Mouse (Mus musculus): ENCODE measurements around the gene Pla2g4e. TPM values are rescaled to one million over a fixed set of nuclear protein-coding genes. Genes with fewer than 3 reads are reported as not detected.

The Pla2g4e gene
- polyA plus RNA-seq, 1 experiment from 2014 or later: not detected

DNA sequence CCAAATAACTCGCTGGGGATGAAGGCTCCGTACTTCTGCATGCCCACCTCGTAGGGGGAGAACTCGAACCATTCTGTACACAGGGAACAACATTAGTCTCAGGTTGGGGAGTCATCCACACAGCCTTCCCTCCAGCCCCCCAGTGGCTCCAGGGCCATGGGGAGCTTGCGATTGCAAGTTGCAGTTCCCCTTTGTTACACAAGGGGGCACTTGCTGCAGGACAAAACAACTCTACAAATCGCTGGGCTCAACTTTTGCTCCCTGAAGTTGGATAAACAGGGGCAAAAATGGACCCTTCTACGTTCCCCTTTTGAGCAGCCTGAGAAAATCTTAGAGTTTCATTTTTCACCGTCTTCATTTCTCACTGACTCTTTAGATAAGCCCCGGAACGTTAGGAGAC is 71.4 kb downstream of the Pla2g4e start:
- no peak overlapping the region for H3K4me3 ChIP-seq (ENCODE audit: low read depth, low read length)
- ATAC-seq (ENCODE audit: insufficient read depth) (no peak), DNase-seq (peak; percentile 80)
- H3K9ac ChIP-seq: no peak overlapping the region
- no peak overlapping the region for H3K27ac ChIP-seq (ENCODE audit: low read depth)
- H3K4me1 ChIP-seq (ENCODE audit: insufficient read depth): no peaks in the 10 kb centered on the region
- H3K9me3 ChIP-seq (ENCODE audit: low read depth, low read length): no peaks in the 10 kb centered on the region
- H3K36me3 ChIP-seq (ENCODE audit: insufficient read depth): no peaks in the 10 kb centered on the region
- H3K27me3 ChIP-seq (ENCODE audit: insufficient read depth, low read length): no peaks in the 10 kb centered on the region
- H3K4me2 ChIP-seq: peak overlapping the region; percentile 20; the same call in 1 of the 2 replicates
- 12% methylated on average over 10 of the region's 10 CpGs for WGBS
- TF ChIP-seq CTCF (IDR thresholded peaks at IDR 0.05; ENCODE audit: low read depth): peak; percentile 90

- Histone ChIP-seq H3K4me1 (ENCODE audit: insufficient read depth) (no peaks in the 10 kb centered on the region), H3K27me3 (ENCODE audit: insufficient read depth, low read length) (no peaks in the 10 kb centered on the region), H3K27ac (ENCODE audit: low read depth) (no peak overlapping the region), H3K4me3 (ENCODE audit: low read depth, low read length) (no peak overlapping the region), H3K4me2 (no peak overlapping the region), H3K9ac (no peak overlapping the region), H3K9me3 (ENCODE audit: low read depth, low read length) (no peaks in the 10 kb centered on the region), H3K36me3 (ENCODE audit: insufficient read depth) (no peaks in the 10 kb centered on the region)
- 82% methylated on average over 7 of the region's 7 CpGs for WGBS
- DNase-seq (no peak), ATAC-seq (ENCODE audit: insufficient read depth) (no peak)
- no peak for TF ChIP-seq CTCF (IDR thresholded peaks at IDR 0.05; ENCODE audit: low read depth)
Observed at GRCm38 (mm10) chr2:120171362-120171761, 73.8 kb downstream of the Pla2g4e start.

- no peak for ATAC-seq (ENCODE audit: insufficient read depth)
- WGBS: 43% methylated on average over 1 of the region's 1 CpGs
- Histone ChIP-seq H3K4me2 (no peak overlapping the region), H3K36me3 (ENCODE audit: insufficient read depth) (no peaks in the 10 kb centered on the region), H3K27ac (ENCODE audit: low read depth) (no peak overlapping the region), H3K4me3 (ENCODE audit: low read depth, low read length) (no peak overlapping the region), H3K9ac (no peak overlapping the region), H3K27me3 (ENCODE audit: insufficient read depth, low read length) (no peaks in the 10 kb centered on the region), H3K4me1 (ENCODE audit: insufficient read depth) (no peaks in the 10 kb centered on the region), H3K9me3 (ENCODE audit: low read depth, low read length) (no peaks in the 10 kb centered on the region)
- peak; percentile 62 for TF ChIP-seq CTCF (IDR thresholded peaks at IDR 0.05; ENCODE audit: low read depth)
- peak; percentile 82 for DNase-seq
Observed at GRCm38 (mm10) chr2:120170726-120171125, 74.4 kb downstream of the Pla2g4e start.

DNA sequence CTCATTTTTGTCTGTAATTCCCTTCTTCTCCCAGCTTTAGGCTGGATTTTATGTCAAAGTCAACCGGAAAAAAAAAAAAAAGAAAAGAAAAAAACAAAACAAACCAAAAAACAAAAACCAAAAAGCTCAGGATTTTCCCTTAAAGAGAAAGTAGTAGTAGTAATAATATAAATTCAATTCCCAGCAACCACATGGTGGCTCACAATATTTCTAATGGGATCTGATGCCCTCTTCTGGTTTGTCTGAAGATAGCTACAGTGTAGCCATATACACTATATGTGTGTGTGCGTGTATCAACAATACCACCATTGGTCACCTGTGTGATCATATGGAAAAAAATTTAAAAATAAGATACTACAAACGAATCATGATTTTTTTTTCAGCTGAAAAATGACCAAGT is 75.8 kb downstream of the Pla2g4e start:
- no peaks in the 10 kb centered on the region for H3K27me3 ChIP-seq (ENCODE audit: insufficient read depth, low read length)
- no peak overlapping the region for H3K4me3 ChIP-seq (ENCODE audit: low read depth, low read length)
- H3K9ac ChIP-seq: no peak overlapping the region
- WGBS: 80% methylated on average over 3 of the region's 3 CpGs
- no peak for ATAC-seq (ENCODE audit: insufficient read depth)
- peak; percentile 47 for DNase-seq
- no peak overlapping the region for H3K4me2 ChIP-seq
- peak; percentile 51 for TF ChIP-seq CTCF (IDR thresholded peaks at IDR 0.05; ENCODE audit: low read depth)
- no peaks in the 10 kb centered on the region for H3K36me3 ChIP-seq (ENCODE audit: insufficient read depth)
- H3K9me3 ChIP-seq (ENCODE audit: low read depth, low read length): no peaks in the 10 kb centered on the region
- H3K27ac ChIP-seq (ENCODE audit: low read depth): no peak overlapping the region
- H3K4me1 ChIP-seq (ENCODE audit: insufficient read depth): no peaks in the 10 kb centered on the region

- no peak overlapping the region for H3K4me3 ChIP-seq (ENCODE audit: low read depth, low read length)
- no peak for TF ChIP-seq CTCF (IDR thresholded peaks at IDR 0.05; ENCODE audit: low read depth)
- H3K9me3 ChIP-seq (ENCODE audit: low read depth, low read length): no peaks in the 10 kb centered on the region
- H3K4me1 ChIP-seq (ENCODE audit: insufficient read depth): no peaks in the 10 kb centered on the region
- no peak for DNase-seq
- H3K27me3 ChIP-seq (ENCODE audit: insufficient read depth, low read length): no peaks in the 10 kb centered on the region
- no peak overlapping the region for H3K27ac ChIP-seq (ENCODE audit: low read depth)
- no peaks in the 10 kb centered on the region for H3K36me3 ChIP-seq (ENCODE audit: insufficient read depth)
- 82% methylated on average over 8 of the region's 8 CpGs for WGBS
- H3K4me2 ChIP-seq: no peak overlapping the region
- no peak for ATAC-seq (ENCODE audit: insufficient read depth)
- H3K9ac ChIP-seq: no peak overlapping the region
Observed at GRCm38 (mm10) chr2:120167763-120168162, 77.4 kb downstream of the Pla2g4e start.

DNA sequence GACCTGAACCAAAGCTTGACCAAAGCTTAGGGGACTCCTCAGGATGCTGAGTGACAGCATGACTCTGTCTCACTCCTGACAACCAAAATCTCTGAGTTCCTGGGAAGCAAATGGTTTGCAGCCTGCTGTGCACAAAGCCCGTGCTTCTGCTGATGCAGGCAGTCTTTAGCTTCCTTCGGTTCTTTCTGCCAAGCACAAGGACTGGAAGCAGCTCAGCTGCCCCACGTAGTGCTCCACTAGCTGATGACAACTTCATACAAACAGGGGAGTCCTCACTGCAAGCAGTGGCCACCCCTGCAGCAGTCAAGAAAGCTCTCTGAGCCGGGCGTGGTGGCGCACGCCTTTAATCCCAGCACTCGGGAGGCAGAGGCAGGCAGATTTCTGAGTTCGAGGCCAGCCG is 79.7 kb downstream of the Pla2g4e start:
- Histone ChIP-seq H3K27ac (ENCODE audit: low read depth) (no peak overlapping the region), H3K9ac (no peak overlapping the region), H3K36me3 (ENCODE audit: insufficient read depth) (no peaks in the 10 kb centered on the region), H3K9me3 (ENCODE audit: low read depth, low read length) (no peaks in the 10 kb centered on the region), H3K4me2 (no peak overlapping the region), H3K4me3 (ENCODE audit: low read depth, low read length) (no peak overlapping the region), H3K4me1 (ENCODE audit: insufficient read depth) (no peaks in the 10 kb centered on the region), H3K27me3 (ENCODE audit: insufficient read depth, low read length) (no peaks in the 10 kb centered on the region)
- DNase-seq (no peak), ATAC-seq (ENCODE audit: insufficient read depth) (no peak)
- WGBS: 70% methylated on average over 10 of the region's 10 CpGs
- TF ChIP-seq CTCF (IDR thresholded peaks at IDR 0.05; ENCODE audit: low read depth): no peak

DNA sequence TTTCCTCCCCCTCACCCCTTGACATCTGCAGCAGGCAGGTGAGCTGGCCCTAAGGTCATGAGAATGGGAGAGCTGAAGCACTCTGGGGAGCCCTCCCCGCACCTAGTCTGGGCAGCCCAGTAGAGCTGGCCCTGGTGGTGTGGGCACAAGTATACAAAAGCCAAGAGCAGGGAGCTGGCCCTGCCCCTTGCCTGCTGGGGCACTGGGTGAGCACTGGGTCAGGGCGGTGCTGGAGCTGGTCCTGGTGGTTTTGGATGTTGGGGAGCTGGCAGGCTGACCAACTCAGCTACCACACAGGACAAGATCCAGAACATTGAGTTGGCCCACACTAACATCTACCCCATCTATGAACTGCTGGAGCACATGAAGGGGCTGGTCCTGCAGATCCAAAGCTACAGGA is 85.7 kb downstream of the Pla2g4e start:
- ATAC-seq (ENCODE audit: insufficient read depth): no peak
- no peaks in the 10 kb centered on the region for H3K27me3 ChIP-seq (ENCODE audit: insufficient read depth, low read length)
- TF ChIP-seq CTCF (IDR thresholded peaks at IDR 0.05; ENCODE audit: low read depth): no peak
- no peak for DNase-seq
- H3K9ac ChIP-seq: no peak overlapping the region
- peak overlapping the region; percentile 38; the same call in 1 of the 2 replicates for H3K27ac ChIP-seq (ENCODE audit: low read depth)
- no peaks in the 10 kb centered on the region for H3K36me3 ChIP-seq (ENCODE audit: insufficient read depth)
- no peaks in the 10 kb centered on the region for H3K4me1 ChIP-seq (ENCODE audit: insufficient read depth)
- H3K4me3 ChIP-seq (ENCODE audit: low read depth, low read length): no peak overlapping the region
- no peaks in the 10 kb centered on the region for H3K9me3 ChIP-seq (ENCODE audit: low read depth, low read length)
- H3K4me2 ChIP-seq: no peak overlapping the region
- 83% methylated on average over 2 of the region's 2 CpGs for WGBS

DNA sequence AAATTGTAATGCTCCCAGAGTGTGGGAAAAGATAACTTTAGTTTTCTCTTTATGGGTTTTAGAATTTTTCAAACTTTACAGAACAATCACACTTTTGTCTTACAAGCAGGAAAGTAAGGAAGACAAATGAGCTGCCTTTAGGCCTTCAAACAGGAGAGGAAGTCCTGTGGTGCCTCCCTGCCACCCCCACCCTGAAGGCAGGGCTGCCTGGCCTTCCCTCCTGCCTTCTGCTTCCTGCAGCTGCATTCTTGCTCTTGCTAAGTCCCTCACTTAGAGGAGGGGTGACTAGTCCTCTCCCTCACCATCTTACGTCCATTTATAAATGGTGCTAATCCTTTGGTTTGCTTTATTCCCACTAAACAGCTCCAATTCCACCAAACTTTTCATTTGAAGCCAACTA is 86.3 kb downstream of the Pla2g4e start:
- Histone ChIP-seq H3K4me2 (no peak overlapping the region), H3K4me3 (ENCODE audit: low read depth, low read length) (no peak overlapping the region), H3K4me1 (ENCODE audit: insufficient read depth) (no peaks in the 10 kb centered on the region), H3K27ac (ENCODE audit: low read depth) (no peak overlapping the region), H3K36me3 (ENCODE audit: insufficient read depth) (no peaks in the 10 kb centered on the region), H3K27me3 (ENCODE audit: insufficient read depth, low read length) (no peaks in the 10 kb centered on the region), H3K9ac (no peak overlapping the region), H3K9me3 (ENCODE audit: low read depth, low read length) (no peaks in the 10 kb centered on the region)
- no peak for TF ChIP-seq CTCF (IDR thresholded peaks at IDR 0.05; ENCODE audit: low read depth)
- ATAC-seq (ENCODE audit: insufficient read depth) (no peak), DNase-seq (peak; percentile 30)
- WGBS: 26% methylated on average over 1 of the region's 1 CpGs

Data from lung, embryonic 14.5 days (tissue).